Mouse (Mus musculus): ENCODE data around the gene Cldn7.

GRCm38 (mm10) chr11:69992396-69992795, 27.8 kb downstream of the Cldn7 start:
- no peak for TF ChIP-seq ZC3H11A (IDR thresholded peaks at IDR 0.05; ENCODE audit: borderline replicate concordance, low read depth, low read length)
- no peak for TF ChIP-seq CHD2 (IDR thresholded peaks at IDR 0.05; ENCODE audit: low read depth, low read length)
- TF ChIP-seq HCFC1 (IDR thresholded peaks at IDR 0.05; ENCODE audit: borderline replicate concordance, insufficient read depth, low read length) = no peak
